Mouse (Mus musculus) spleen, embryonic (tissue): ENCODE results near the gene Shtn1.

Experiments
- CTCF ChIA-PET: fragments of 350-600 bp; sonication (Branson Sonifier 250); formaldehyde crosslinking; loops from one replicate; lab custom pipeline; 2022; lab: Charles Lee

Gene Shtn1

GRCm38 (mm10) chr19:59052783-59053490, 23.0 kb downstream of the Shtn1 start:
- CTCF ChIA-PET, result no interaction called here

DNA sequence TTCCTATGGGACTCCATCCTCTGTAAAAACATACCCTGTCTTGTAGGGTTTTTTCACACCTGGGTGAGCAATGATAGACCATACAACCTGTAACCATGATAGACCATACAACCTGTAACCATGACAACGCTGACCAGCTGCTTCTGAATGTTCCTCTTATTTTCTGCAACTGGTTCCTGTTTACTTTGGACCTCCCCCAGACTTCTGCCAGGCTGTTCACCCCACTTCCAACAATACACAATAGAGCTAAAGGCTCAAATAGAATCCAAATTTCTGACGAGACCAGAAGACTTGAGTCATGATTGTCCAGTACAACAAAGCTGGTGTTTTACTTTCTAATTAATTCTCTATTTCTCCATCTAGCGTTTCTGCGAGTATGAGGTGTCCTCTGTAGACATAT, 23.8 kb downstream of the Shtn1 start:
- CTCF ChIA-PET, result no interaction called here

DNA sequence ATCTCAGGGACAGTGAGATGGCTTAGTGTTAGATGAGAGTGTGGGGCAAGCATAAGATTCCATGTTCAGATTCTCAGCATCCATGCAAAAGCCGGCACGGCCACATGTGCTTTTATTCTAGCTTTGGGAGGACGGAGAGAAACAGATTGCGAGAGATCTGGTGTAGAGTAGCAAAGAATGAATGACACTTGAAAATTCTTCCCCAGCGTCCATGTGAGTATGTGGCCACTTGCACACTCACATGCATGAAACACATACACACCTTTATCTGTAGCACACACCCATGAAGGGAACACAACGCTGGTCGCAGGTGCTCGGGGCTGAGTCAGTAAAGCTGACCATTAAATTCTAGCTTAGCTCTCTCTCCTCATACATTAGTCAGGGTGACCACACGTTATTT, 24.3 kb downstream of the Shtn1 start:
- CTCF ChIA-PET, result no interaction called here

DNA sequence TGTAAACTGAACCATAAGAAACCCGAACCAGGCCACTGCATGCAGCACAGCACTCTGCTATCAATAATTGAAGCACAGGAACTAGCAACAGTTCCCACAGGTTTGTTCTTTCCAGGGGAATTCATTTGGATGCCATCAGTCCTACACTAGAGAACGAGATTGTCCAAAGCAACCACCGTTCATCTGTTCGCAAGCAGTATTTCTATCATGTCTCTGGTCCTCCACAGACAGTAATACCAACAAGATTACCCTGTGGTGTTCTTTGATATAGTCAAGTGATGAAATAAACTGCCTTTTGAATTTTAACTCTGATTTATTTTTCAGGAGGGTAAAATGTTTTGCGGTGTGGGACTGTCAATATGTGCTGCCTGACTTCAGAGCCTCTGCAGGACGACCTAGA, 27.0 kb downstream of the Shtn1 start:
- CTCF ChIA-PET, result interaction anchor here (0.7 kb wide), 1 partner anchor 11 kb away, joined by 3 read pairs; no protein-coding TSS in a partner anchor

- CTCF ChIA-PET, result no interaction called here
These were observed 28.4 kb downstream of the Shtn1 start for GRCm38 (mm10) chr19:59047511-59047910.

DNA sequence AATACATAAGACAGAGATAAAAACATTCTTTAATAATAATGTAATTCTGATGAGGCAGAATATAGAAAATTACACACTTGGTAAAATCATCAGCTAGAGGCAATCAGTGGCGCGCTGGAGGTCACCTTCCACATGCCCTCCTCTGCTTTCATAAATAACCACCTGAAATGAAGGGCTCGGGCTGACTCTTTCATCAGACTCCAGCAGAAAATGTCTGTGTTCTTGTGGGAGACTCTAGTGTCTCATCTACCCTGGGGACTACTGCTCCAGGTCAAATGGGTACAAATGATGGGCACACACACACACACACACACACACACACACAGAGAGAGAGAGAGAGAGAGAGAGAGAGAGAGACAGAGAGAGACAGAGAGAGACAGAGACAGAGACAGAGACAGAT, 34.8 kb downstream of the Shtn1 start:
- CTCF ChIA-PET, result no interaction called here

DNA sequence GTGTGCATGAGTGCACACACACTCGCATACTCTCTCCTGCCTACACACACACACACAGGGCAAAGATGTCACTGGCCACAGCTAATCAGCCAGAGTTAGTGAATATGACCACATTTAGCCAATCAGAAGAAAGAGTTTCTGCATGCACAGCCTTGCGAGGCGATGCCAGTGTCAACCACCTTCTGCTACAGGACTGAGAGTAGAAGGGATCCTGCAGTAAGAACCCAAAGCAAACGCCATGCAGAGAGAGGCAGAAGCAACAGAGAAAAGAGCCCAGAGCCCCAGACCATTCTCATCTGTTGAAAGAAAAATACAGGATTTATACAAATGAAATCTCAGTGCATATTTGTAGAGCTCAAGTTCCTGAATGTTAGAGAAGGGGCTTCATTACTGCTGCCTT, 37.1 kb downstream of the Shtn1 start:
- CTCF ChIA-PET, result no interaction called here

DNA sequence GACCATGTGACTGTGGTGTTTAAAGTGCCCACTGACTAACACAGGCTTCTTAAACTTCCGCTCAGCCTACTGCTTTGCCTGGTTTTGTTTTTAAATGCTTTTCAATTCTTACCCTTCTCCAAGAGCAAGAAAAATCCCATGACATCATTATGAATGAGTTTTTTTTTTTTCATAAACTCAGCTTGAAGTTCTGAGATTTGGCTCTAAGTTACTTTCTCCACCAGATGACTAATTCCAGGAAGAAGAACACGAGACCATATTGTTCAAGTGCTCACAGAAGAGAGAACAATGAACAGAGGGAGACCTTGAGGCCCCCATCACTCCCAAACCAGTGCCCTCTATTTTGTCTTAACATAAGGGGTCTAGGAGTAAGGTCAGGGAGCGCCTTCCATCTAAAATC, 39.1 kb downstream of the Shtn1 start:
- CTCF ChIA-PET, result no interaction called here

- CTCF ChIA-PET, result no interaction called here
These were observed 42.7 kb downstream of the Shtn1 start for GRCm38 (mm10) chr19:59033241-59033640.

DNA sequence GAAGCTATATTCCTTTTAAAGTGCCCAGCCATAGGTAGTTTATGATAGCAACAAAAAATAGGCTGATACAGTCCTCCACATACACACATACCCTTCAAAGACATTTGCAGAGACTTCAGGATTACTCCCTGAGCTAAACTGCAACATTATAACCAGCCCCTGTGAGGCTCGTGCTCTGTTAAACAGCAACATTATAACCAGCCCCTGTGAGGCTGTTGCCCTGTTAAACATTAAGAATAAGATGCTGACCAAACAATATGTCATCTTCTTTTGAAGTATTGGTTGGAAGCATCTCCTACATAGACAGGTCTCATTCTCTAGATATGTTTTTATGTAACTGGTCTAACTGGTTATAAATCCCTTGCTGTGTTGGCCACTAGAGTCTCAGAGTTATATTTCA, 45.7 kb downstream of the Shtn1 start:
- CTCF ChIA-PET, result no interaction called here

DNA sequence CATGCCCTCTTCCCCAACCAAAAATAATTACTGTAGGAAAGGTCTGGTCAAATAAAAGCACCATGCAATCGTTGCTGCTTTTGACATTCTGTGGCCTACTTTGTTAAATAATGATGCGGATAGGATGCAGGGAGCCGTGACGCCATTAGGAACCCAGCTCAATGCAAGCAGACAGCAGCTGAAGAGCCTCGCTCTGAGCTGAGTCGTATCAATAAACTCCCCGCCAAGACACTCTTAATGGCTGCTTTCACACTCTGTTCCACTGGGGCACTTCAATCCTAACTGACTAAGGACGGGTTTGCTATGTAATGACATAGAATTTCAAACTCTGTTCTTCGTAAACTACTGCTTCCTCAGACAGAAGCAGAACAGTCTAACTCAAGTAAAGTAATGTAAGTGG, 46.9 kb downstream of the Shtn1 start:
- CTCF ChIA-PET, result no interaction called here

DNA sequence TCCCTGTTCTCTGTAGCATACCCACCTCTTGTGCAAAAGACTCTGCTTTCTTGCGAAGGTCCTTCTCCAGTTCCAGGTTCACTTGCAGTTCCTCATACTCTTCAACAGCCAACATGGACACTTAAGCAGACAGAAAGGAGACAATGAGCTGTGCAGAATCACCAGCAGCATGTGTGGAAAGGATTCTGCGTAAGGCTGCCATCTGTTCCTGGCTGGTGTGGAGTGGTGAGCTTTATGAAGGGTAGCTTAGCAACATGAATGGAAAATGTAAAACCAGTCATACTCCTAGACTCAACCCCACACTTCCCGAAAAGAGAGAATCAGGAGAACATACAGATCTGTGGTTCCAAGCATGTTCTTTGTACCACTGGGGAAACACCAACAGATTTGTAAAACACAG, 47.8 kb downstream of the Shtn1 start:
- CTCF ChIA-PET, result no interaction called here

DNA sequence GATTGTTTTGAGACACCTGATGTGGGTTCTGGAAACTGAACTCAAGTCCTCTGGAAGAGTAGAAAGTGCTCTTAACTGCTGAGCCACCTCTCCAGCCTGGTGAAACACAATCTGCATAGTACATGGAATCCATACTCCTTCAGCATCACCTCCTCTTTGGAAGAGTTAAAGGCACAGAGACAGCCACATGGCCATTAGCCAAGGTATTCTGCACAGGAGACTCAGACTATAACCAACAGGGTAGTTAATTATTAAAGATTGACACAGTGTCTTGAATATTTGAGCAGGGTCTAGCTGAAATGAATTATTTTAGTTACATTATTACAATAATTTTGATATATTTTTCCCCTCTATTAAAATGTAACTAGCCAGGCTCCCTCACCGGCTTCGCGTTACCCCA, 52.0 kb downstream of the Shtn1 start:
- CTCF ChIA-PET, result no interaction called here

DNA sequence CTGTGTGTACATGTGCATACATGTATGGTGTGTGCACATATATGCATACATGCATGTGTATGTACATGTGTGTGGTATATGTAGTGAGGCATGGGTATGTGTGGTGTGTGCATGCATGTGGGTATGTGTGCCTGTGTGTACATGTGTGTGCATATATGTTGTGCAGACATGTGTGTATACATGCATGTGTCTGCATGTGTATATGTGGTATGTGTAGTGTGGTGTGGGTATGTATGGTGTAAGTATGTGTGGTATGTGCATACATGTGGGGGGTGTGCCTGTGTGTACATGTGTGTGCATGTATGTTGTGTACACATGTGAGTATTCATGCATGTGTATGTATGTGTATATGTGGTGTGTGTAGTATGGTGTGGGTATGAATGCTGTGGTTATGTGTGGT, 54.3 kb downstream of the Shtn1 start:
- CTCF ChIA-PET, result no interaction called here

DNA sequence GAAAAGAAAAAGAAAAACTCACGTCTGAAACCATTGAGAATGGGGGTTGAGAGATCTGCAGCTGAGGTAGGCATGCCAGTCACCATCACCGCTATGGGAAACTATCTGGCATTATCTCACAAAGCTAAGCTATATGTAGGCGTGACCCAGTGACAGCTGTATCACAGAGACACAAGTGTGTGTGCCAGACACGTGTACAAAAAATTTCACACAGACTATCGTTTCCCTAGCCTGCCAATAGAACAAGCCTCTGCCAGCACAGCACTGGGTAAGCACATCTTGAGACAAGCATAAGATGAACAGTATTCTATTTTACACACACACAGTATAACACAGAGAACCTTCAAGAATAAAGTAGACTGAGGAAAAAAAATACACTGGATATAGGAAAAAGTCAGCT, 65.1 kb downstream of the Shtn1 start:
- CTCF ChIA-PET, result no interaction called here

- CTCF ChIA-PET, result no interaction called here
These were observed 69.1 kb downstream of the Shtn1 start for GRCm38 (mm10) chr19:59006577-59007340.

GRCm38 (mm10) chr19:59002827-59003226, 73.1 kb downstream of the Shtn1 start:
- CTCF ChIA-PET, result no interaction called here

- CTCF ChIA-PET, result no interaction called here
These were observed 94.3 kb downstream of the Shtn1 start for GRCm38 (mm10) chr19:58981571-58981970.

DNA sequence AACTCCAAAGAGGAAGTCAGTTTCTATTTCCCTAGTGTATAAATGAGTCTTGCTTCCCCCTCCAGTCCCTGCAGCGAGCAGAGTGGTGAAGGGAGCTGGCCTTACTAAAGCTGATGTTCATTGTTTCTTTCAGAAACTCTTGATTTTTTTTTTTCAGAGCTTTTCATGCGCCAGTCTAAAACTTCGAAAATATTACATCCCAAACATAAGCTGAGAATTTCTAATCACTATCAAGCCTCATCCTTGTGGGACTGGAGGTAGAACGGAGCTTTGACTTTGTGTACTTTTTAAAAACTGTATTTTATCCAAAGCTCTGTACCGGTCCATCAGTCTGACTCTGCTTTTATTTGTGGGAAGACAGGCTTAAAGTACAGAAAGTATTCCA, 95.9 kb downstream of the Shtn1 start:
- CTCF ChIA-PET, result no interaction called here

GRCm38 (mm10) chr19:58979436-58980055, 96.4 kb downstream of the Shtn1 start:
- CTCF ChIA-PET, result interaction anchor here (0.6 kb wide), 1 partner anchor 398 kb away, joined by 3 read pairs; no protein-coding TSS in a partner anchor

GRCm38 (mm10) chr19:58978401-58979171, 97.3 kb downstream of the Shtn1 start:
- CTCF ChIA-PET, result no interaction called here

- CTCF ChIA-PET, result no interaction called here
These were observed 100.6 kb downstream of the Shtn1 start for GRCm38 (mm10) chr19:58975216-58975863.
